8 mouse cellular contexts compared by ENCODE assay signal in genomic region chr13:29390025-29390424, GRCm38 (mm10).
"Had no signal": no experiment of that assay in that cellular context is flagged by ENCODE, and none has a peak within 500 bp of the region (broad histone marks: within the 10 kb centered on the region; RNA-seq: fewer than 3 reads in every experiment).

No protein-coding gene starts in this region.

- DNase-seq: kidney, adult 2 months; kidney, postnatal 25 days; layer of hippocampus, adult 9-11 months; liver, postnatal 0 days; lung, embryonic 14.5 days; thymus, adult 2 months; thymus, postnatal 14 days; thymus, postnatal 4 days had no signal
